Mouse (Mus musculus): ENCODE measurements around the gene Eno3. TPM values are rescaled to one million over a fixed set of nuclear protein-coding genes. Genes with fewer than 3 reads are reported as not detected.

Gene Eno3
- 10 to 100 TPM in 1 of 2 experiments, 1 to 10 TPM in 1; 9.2 to 10.9 TPM for total RNA-seq (2021)

GRCm38 (mm10) chr11:70656964-70657363 lies at the start of gene Eno3:
Gene Eno3, plus strand, starts transcription at chr11:70657202.
- DNase-seq (ENCODE audit: extremely low spot score in 1 of 2, low spot score in 2 of 2) = peak in 1 of 2 experiments; percentile 65
- intact Hi-C loops (cut with DNase I) = no loop called here

GRCm38 (mm10) chr11:70607611-70608010 lies 49.4 kb upstream of the Eno3 start:
- intact Hi-C loops (cut with DNase I) = loop anchor here (5.0 kb wide), 2 partner anchors 65 to 90 kb away; partner anchors contain the start of genes Gltpd2 and Pld2
- no peak for DNase-seq (ENCODE audit: extremely low spot score in 1 of 2, low spot score in 2 of 2)

- DNase-seq (ENCODE audit: extremely low spot score in 1 of 2, low spot score in 2 of 2) = no peak
- intact Hi-C loops (cut with DNase I) = loop anchor here (5.0 kb wide), 2 partner anchors 66 to 91 kb away; partner anchors contain the start of genes Gltpd2 and Pld2
These were observed 48.5 kb upstream of the Eno3 start for GRCm38 (mm10) chr11:70608381-70609066.

DNA sequence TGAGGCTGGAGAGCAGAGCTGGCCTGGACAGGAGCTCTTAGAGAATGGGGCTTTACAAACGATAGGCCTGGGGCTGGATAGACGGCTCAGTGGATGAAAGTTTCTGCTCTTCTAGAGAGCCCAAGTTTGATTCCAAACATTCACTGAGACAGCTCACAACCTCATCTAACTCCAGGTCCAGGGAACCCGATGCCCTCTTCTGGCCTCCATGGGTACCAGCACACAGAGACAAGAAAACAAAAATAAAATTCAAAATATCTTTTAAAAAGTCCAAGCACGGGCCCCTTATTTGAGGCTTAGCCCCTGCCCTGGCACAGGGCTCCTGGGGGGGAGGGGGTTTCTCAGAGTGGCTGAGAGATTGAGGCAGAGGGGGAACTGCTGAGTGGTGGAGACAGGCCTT lies 46.2 kb upstream of the Eno3 start:
- no peak for DNase-seq (ENCODE audit: extremely low spot score in 1 of 2, low spot score in 2 of 2)
- intact Hi-C loops (cut with DNase I) = loop anchor here (10.0 kb wide), 1 partner anchor 166 kb away; no protein-coding TSS in a partner anchor

DNA sequence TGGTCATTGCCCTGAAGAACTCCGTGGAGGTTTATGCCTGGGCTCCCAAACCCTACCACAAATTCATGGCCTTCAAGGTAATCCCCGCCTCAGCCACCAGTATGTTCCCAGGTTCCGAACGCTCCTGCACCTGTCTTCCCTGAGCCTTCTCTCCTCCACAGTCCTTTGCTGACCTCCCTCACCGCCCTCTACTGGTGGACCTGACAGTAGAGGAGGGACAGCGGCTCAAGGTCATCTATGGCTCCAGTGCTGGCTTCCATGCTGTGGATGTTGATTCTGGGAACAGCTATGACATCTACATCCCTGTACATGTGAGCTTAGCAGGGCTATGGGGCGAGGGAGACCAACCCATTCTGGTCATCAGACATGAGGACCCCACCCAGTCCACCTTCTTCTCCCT lies 44.5 kb upstream of the Eno3 start:
- DNase-seq (ENCODE audit: extremely low spot score in 1 of 2, low spot score in 2 of 2) = no peak
- intact Hi-C loops (cut with DNase I) = loop anchor here (10.0 kb wide), 1 partner anchor 168 kb away; no protein-coding TSS in a partner anchor

- intact Hi-C loops (cut with DNase I) = loop anchor here (10.0 kb wide), 1 partner anchor 170 kb away; no protein-coding TSS in a partner anchor
- peak in 1 of 2 experiments; percentile 75 for DNase-seq (ENCODE audit: extremely low spot score in 1 of 2, low spot score in 2 of 2)
These were observed 41.9 kb upstream of the Eno3 start for GRCm38 (mm10) chr11:70615074-70615473.

DNA sequence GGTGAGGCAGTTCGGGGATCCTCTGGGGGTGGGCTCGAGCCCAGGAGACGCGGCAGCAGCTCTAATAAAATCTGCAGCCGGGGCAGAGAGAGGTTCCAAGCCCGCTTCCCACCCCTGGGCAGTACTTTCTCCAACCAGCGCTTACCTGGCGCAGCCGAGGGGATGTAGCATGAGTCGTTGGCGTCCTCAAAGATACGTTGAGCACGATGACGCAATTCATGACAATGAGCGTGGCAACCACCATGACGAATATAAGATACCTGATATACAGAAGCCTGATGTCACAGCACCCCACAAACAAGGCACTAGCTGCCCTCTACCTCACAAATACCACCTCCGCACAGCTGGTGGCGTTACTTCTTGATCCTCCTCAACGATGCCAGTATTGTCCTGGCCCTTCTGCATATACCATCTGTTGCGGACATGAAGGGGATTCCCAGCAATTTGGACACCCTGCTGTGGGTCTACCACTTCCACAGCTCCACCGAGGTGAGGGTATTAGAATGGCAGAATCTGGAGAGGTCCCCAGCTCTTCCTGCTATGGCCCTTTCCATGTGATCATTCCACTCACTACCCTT lies 41.4 kb upstream of the Eno3 start, which contains the start of gene 4930544D05Rik:
TSS of gene 4930544D05Rik (plus strand) at position 333 of the 578 bp plus-strand sequence.
- intact Hi-C loops (cut with DNase I) = loop anchor here (10.0 kb wide), 1 partner anchor 171 kb away; no protein-coding TSS in a partner anchor
- no peak for DNase-seq (ENCODE audit: extremely low spot score in 1 of 2, low spot score in 2 of 2)

- intact Hi-C loops (cut with DNase I) = loop anchor here (10.0 kb wide), 1 partner anchor 174 kb away; no protein-coding TSS in a partner anchor
- DNase-seq (ENCODE audit: extremely low spot score in 1 of 2, low spot score in 2 of 2) = no peak
These were observed 37.9 kb upstream of the Eno3 start, which contains the start of gene Chrne for GRCm38 (mm10) chr11:70619101-70619500. Gene Chrne, minus strand, starts transcription at chr11:70619216.

DNA sequence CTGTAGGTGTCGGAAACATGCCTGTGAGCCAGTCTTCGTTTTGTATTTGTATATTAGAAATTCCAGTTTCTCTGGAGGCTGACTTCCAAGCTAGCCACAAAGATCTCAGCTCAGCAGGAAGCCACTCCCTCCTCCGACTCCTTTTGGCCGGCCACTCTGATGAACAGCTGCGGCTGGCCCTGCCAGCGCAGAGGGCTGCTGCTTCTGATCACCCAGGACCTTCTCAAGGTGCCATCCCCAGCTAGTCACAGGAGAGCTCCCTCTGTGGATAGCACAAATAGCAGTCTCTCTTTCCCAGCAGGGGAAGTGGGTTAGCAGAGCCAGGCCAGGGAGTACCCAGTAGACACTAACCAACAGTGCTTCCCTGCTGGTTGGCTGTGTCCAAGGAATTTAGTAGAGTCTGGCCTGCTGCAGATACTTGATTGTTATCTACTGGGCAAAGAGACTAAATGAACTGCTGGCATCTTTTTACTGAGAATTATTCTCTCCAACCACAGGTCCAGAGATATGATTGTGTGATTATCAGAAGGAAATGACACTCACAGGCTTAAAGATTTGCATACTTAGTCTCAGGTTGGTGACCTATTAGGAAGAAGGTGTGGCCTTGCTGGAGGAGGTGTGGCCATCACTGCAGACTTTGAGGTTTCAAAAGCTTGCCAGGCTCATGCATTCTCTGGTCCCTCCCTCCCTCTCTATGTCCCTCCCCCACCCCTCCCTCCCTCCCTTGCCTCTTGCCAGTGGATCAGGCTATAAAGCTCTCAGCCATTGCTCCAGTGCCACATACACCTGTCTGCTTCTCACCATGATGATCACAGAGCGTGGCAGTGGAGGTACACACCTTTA lies 34.8 kb upstream of the Eno3 start:
- DNase-seq (ENCODE audit: extremely low spot score in 1 of 2, low spot score in 2 of 2) = no peak
- intact Hi-C loops (cut with DNase I) = loop anchor here (5.0 kb wide), 1 partner anchor 105 kb away; the partner anchor contains the start of gene Gltpd2

DNA sequence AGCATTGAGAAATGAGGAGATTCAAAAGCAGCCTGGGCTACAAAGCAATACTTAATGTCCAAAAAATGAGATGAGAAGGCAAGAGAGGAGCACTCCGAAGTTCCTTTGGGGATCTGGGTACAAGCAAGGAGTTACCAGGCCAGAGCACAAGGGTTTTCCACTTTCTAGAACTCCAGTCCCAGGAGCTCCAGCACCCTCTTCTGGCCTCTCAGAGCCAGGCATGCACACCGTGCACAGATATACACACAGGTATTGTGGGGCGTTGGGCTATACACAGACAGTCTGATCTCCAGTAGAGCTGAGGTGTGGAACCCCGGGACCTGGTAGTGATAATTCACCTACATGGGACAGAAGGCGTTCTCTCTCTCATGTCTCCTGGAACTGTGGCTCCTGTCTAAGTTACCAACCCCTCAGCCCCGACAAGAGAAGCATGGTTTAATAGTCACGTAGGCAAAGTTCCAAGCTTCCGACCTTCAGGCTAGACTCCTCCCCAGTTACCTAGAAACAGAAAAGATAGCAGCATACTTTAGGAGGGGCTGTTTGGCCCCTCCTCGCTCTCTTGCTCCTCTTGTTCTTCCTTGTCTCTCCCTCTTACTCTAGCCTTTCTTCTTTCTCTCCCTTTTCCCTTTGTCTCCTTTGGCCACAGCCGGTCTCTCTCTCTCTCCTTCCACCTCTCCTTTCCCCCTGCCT lies 33.8 kb upstream of the Eno3 start:
- intact Hi-C loops (cut with DNase I) = loop anchor here (5.0 kb wide), 1 partner anchor 106 kb away; the partner anchor contains the start of gene Gltpd2
- DNase-seq (ENCODE audit: extremely low spot score in 1 of 2, low spot score in 2 of 2) = no peak

DNA sequence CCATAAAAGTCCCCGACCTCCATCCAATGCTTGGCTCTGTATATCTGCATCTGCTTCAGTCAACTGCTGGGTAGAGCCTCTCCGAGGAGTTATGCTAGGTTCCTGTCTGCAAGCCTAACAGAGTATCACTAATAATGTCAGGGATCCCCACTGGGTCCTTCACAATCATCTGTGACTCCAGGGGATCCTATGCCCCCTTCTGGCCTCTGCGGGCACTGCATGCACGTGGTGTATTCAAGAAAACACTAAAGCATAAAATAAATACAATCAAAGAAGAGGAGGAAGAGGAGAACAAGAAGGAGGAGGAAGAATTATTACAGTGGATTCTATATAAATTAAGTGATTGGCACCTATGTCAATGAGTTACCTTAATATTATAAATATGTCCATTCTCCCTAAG lies 31.5 kb upstream of the Eno3 start:
- DNase-seq (ENCODE audit: extremely low spot score in 1 of 2, low spot score in 2 of 2) = no peak
- intact Hi-C loops (cut with DNase I) = no loop called here

GRCm38 (mm10) chr11:70626877-70627276 lies 30.1 kb upstream of the Eno3 start:
- intact Hi-C loops (cut with DNase I) = no loop called here
- DNase-seq (ENCODE audit: extremely low spot score in 1 of 2, low spot score in 2 of 2) = no peak

- no peak for DNase-seq (ENCODE audit: extremely low spot score in 1 of 2, low spot score in 2 of 2)
- intact Hi-C loops (cut with DNase I) = no loop called here
These were observed 28.6 kb upstream of the Eno3 start for GRCm38 (mm10) chr11:70628431-70628830.

GRCm38 (mm10) chr11:70629557-70629956 lies 27.4 kb upstream of the Eno3 start:
- no peak for DNase-seq (ENCODE audit: extremely low spot score in 1 of 2, low spot score in 2 of 2)
- intact Hi-C loops (cut with DNase I) = no loop called here

- DNase-seq (ENCODE audit: extremely low spot score in 1 of 2, low spot score in 2 of 2) = no peak
- intact Hi-C loops (cut with DNase I) = loop anchor here (5.0 kb wide), 1 partner anchor 127 kb away; no protein-coding TSS in a partner anchor
These were observed 26.9 kb upstream of the Eno3 start for GRCm38 (mm10) chr11:70630129-70630528.

DNA sequence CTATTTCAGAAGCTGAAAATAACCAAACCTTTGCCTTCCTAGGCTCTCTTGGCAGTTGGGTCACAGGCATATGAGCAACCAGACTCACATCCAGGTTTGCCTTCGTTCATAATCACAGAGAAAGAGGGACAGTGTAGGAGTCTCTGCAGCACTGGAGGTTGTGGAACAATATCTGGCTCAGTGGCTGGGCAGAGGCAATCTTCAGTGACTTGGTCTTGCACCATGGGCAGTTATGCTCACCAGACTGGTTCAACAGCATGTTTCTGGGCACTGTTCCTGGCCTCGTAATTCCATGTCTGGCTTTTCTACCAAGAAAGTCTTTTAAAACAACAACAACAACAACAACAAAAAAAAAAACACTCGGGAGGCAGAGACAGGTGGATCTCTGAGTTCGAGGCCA lies 21.4 kb upstream of the Eno3 start:
- intact Hi-C loops (cut with DNase I) = no loop called here
- no peak for DNase-seq (ENCODE audit: extremely low spot score in 1 of 2, low spot score in 2 of 2)

- DNase-seq (ENCODE audit: extremely low spot score in 1 of 2, low spot score in 2 of 2) = no peak
- intact Hi-C loops (cut with DNase I) = no loop called here
These were observed 19.2 kb upstream of the Eno3 start for GRCm38 (mm10) chr11:70637764-70638163.

- DNase-seq (ENCODE audit: extremely low spot score in 1 of 2, low spot score in 2 of 2) = no peak
These were observed 18.7 kb upstream of the Eno3 start for GRCm38 (mm10) chr11:70638293-70638692.

More at GRCm38 (mm10) chr11:70638293-70638692, 18.7 kb upstream of the Eno3 start:
- intact Hi-C loops (cut with DNase I) = no loop called here

Data from left cerebral cortex, postnatal 10 days (tissue).